Mouse (Mus musculus) kidney, adult 2 months (tissue): Measurements from ENCODE around the gene Cd46. TPM values are rescaled to one million over a fixed set of nuclear protein-coding genes. Genes with fewer than 3 reads are reported as not detected.

ENCODE experiments used
- DNase-seq: peaks from one replicate; pipeline ENCODE4 v3.0.0; 2021
- H3K27ac ChIP-seq: fragments of 200-500 bp; 2 replicates; pipeline ENCODE4 v1.5.1; 2012; ENCODE audit warnings: low read depth, low read length, control low read depth, inconsistent platforms; ENCODE audit not compliant: insufficient read depth
- H3K27me3 ChIP-seq: fragments of 200-500 bp; replicated peaks from 2 replicates; pipeline ENCODE4 v1.6.1; 2012; ENCODE audit warnings: mild to moderate bottlenecking, moderate library complexity, low read length, inconsistent platforms; ENCODE audit not compliant: control insufficient read depth, insufficient read depth
- H3K36me3 ChIP-seq: fragments of 200-500 bp; 2 replicates; pipeline ENCODE4 v1.6.1; 2012; ENCODE audit warnings: mild to moderate bottlenecking, moderate library complexity, low read length, inconsistent platforms; ENCODE audit not compliant: control insufficient read depth, insufficient read depth
- H3K4me1 ChIP-seq: fragments of 200-500 bp; 2 replicates; pipeline ENCODE4 v1.6.1; 2011; ENCODE audit warnings: low read length; ENCODE audit not compliant: control insufficient read depth, insufficient read depth
- H3K4me3 ChIP-seq: fragments of 200-500 bp; 2 replicates; pipeline ENCODE4 v1.5.1; 2011; ENCODE audit warnings: mild to moderate bottlenecking, low read depth, low read length, control low read depth; ENCODE audit not compliant: insufficient read depth
- CTCF ChIP-seq: fragments of 200-500 bp; conservative IDR thresholded peaks from 2 replicates; pipeline ENCODE4 v1.5.1; 2011; ENCODE audit warnings: low read depth, mild to moderate bottlenecking, control low read depth, low read length, moderate library complexity, mixed read lengths; ENCODE audit not compliant: insufficient read depth, insufficient read length
- POLR2A ChIP-seq: fragments of 200-500 bp; IDR thresholded peaks from one replicate; pipeline ENCODE4 v1.6.1; 2011; ENCODE audit warnings: low read depth, low read length, control low read depth
- WGBS: fragments of 180-500 bp; shearing (Covaris S2); methylation state at CpG from one replicate; pipeline ENCODE4 v1.1.7; 2018; 5-methylcytosine and 5-hydroxymethylcytosine counted together
- polyA plus RNA-seq: library from polyadenylated mRNA; depleted of rRNA; stranded (reverse); fragments of >200 nt; gene quantifications from 2 replicates; pipeline ENCODE4 v1.2.3, GENCODE M21; 2012; rRNA removed

Gene Cd46
- polyA plus RNA-seq, 1 experiment = 0.70 TPM

DNA sequence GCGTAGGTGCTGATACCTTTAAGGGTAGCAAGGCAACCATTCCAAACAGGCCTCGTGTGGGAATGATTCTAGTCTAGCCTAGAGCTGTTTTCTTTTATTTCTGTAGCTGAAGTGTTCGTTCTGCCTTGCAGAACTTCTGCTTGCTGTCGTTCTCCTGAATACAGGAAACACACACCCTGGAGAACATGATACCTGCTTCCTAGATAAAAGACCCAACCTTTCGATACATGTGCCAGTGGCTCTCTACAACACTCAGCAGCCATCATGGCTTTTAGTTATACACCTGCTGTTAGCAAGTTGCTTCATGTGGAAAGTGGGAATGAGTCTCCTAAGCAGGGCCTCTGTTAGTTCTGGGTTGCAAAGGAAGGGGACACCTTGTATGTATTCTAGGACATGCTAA is 97.8 kb downstream of the Cd46 start:
- H3K36me3 ChIP-seq = no peaks in the 10 kb centered on the region
- no peak for DNase-seq
- H3K4me3 ChIP-seq = no peak overlapping the region
- TF ChIP-seq POLR2A (no peak), CTCF (no peak)
- H3K27ac ChIP-seq = peak overlapping the region; percentile 71
- H3K4me1 ChIP-seq = peaks cover 48% of the 10 kb centered on the region
- no peaks in the 10 kb centered on the region for H3K27me3 ChIP-seq
- 52% methylated on average over 5 of the region's 5 CpGs for WGBS

DNA sequence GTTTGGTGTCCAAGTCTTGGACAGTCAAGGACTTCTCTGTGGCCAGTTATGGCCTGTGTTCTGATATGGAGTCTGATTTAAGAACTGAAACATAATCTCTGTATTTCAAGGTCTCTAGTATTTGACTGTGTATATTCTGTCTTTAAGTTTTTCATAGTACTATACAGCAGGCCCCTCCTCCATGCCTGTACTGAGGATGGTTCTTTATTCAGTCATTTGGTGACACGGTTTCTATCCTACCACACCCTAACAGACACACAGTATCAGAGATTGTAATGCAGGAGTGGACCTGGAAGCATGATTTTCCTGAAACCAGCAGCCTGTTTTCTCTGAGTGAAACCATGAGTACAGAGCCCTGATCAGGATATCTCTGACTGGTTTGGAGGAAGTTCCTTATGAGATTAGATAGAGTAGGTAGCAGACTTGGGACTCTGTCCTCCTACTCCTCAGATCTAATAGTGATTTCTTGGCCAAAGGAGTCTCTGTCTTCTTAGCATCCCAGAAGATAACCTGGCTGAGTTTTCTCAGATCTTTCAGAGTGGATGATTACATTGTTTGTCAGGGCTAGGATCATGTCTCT is 98.5 kb downstream of the Cd46 start:
- Histone ChIP-seq H3K27me3 (no peaks in the 10 kb centered on the region), H3K4me3 (no peak overlapping the region), H3K4me1 (peaks cover 48% of the 10 kb centered on the region), H3K36me3 (no peaks in the 10 kb centered on the region), H3K27ac (peak overlapping the region; percentile 71)
- no peak for TF ChIP-seq CTCF
- no peak for TF ChIP-seq POLR2A
- DNase-seq = no peak
- 57% methylated on average over 1 of the region's 1 CpGs for WGBS

DNA sequence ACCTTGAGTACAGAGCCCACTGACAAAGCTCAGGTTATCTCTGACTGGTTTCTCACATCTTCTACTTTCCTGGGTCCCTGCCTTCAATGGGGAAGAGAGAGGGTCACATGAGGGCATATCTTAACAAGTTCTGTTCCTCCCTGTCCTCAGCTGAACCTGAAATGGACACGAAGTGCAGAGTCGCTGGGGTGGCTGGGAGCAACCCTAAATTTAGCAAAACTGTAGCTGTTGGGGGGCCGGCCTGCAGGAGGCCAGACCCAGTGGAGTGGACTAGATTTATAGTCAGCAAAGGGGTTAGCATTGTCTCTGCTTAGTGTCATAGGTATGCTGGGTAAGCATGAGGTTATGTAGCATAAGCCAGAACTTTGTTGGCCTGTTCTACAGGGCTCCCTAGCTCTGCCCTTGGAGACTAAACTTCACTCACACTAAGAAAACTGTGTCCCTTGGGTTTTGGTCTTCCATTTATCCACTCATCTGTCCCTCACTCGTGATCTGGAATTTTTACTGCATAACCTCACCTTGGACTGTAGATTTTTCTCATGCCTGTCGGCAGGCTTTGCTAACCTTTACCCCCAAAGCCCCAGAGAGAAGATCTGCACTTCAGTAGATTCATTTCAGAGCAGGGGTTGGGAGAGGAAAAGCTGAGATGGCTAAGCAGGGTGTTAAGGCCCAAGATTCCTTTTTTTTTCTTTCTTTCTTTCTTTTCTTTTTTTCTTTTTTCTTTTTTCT is 99.3 kb downstream of the Cd46 start:
- peak; percentile 74 for DNase-seq
- Histone ChIP-seq H3K4me3 (no peak overlapping the region), H3K27ac (peak overlapping the region; percentile 89)

GRCm38 (mm10) chr1:194991654-194992053 is 100.4 kb downstream of the Cd46 start:
- H3K4me1 ChIP-seq = peaks cover 46% of the 10 kb centered on the region
- no peak for DNase-seq
- H3K27ac ChIP-seq = peak overlapping the region; percentile 45
- no peaks in the 10 kb centered on the region for H3K27me3 ChIP-seq
- 89% methylated on average over 2 of the region's 2 CpGs for WGBS
- no peak for TF ChIP-seq CTCF
- TF ChIP-seq POLR2A = no peak
- no peak overlapping the region for H3K4me3 ChIP-seq
- H3K36me3 ChIP-seq = no peaks in the 10 kb centered on the region

More for the DNA sequence above, 99.3 kb downstream of the Cd46 start:
- Histone ChIP-seq H3K4me1 (peaks cover 46% of the 10 kb centered on the region), H3K36me3 (no peaks in the 10 kb centered on the region), H3K27me3 (no peaks in the 10 kb centered on the region)
- TF ChIP-seq POLR2A (no peak), CTCF (no peak)
- WGBS = 21% methylated on average over 5 of the region's 5 CpGs

DNA sequence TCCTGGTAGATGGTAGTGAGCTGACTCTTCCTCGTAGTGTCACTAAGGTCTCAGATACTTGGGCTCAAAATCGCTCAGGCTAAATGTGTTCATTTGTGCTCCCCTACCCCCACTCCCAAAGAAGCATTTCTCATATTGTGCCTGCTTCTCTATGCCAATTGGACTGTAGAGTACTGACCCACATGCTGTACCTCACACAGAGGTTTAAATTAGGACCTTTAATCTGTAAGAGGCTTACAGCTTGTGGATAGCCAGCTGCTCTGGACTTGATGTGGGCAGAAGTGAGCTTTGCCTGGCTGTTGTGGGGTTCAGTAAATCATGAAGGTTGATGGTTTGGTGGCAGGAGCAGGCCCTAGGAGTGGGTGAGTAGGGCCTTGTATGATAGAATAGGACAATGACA is 101.1 kb downstream of the Cd46 start:
- Histone ChIP-seq H3K4me1 (peaks cover 46% of the 10 kb centered on the region), H3K27me3 (no peaks in the 10 kb centered on the region), H3K4me3 (no peak overlapping the region), H3K36me3 (no peaks in the 10 kb centered on the region), H3K27ac (no peak overlapping the region)
- TF ChIP-seq POLR2A (no peak), CTCF (no peak)
- no peak for DNase-seq
- 66% methylated on average over 2 of the region's 2 CpGs for WGBS

DNA sequence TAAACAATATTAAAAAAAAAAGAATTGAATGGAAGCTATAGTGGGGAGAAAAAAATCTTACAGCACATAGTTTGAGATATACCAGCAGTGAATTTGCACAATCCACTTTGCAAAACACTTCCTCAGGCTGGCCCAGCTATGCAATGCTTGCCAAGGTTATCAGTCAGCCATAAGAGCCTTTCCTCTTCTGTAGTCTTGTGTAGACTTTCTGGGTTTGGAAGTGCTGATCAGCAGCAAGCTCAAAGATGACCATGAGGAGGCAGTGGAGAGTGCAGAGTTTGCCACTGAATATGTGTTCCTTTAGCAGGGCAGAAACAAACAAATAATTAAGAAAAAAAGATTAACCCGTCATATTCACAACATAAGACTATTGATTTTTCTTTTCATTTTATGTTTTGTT is 103.0 kb downstream of the Cd46 start:
- no peak for DNase-seq
- Histone ChIP-seq H3K4me1 (peaks cover 37% of the 10 kb centered on the region), H3K4me3 (no peak overlapping the region), H3K27me3 (no peaks in the 10 kb centered on the region), H3K36me3 (no peaks in the 10 kb centered on the region), H3K27ac (no peak overlapping the region)
- 96% methylated on average over 1 of the region's 1 CpGs for WGBS
- TF ChIP-seq POLR2A (no peak), CTCF (peak; percentile 32)

Other genes starting within 250 kb of the Cd46 start
- 33.9 and 37.5 TPM in 2 replicates for gene Cd34, start 153.4 kb downstream of the Cd46 start, polyA plus RNA-seq
- gene Cr1l, start 39.3 kb upstream of the Cd46 start, polyA plus RNA-seq = 54.1 and 83.6 TPM in 2 replicates
- 0.34 and 2.4 TPM in 2 replicates for gene Cr2, start 84.5 kb upstream of the Cd46 start, polyA plus RNA-seq